ENCODE assay signal across 24 mouse cellular contexts in the genomic region with DNA sequence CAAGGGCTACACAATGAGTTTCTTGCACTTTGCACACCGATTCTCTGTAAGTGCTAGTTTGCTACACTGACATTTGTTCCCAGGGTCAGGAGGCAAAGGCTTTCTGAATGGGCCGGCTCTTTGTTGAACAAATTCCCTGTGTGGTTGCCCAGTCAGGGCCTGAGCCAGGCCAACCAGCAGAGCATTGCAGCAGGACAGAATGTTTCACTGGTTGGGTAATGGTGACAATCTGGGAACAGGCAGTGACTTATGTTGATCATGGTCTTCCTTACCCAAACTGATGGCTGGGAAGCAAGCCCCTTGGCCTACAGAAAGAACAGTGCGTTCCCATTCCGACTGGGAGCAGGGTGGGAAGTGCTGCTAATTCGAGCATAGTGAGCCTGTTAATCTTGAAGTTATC.
DNase-seq lines count a peak whose midpoint lies in the region; ATAC-seq lines count a peak whose summit lies in the region.
"Had no signal": no experiment of that assay in that cellular context is flagged by ENCODE, and none has a peak within 500 bp of the region (broad histone marks: within the 10 kb centered on the region; RNA-seq: fewer than 3 reads in every experiment).

No protein-coding gene starts in this region.

- intact Hi-C loops in left cerebral cortex, postnatal 4 days (cut with DNase I) = no loop called here

- H3K27ac ChIP-seq in liver, embryonic 12.5 days = no peak overlapping the region
- H3K27ac ChIP-seq in heart, embryonic 10.5 days = no peak overlapping the region
- H3K27ac ChIP-seq: forebrain, embryonic 15.5 days; heart, embryonic 13.5 days; hindbrain, embryonic 13.5 days; kidney, embryonic 15.5 days; limb, embryonic 15.5 days; liver, embryonic 15.5 days; lung, embryonic 15.5 days; neural tube, embryonic 12.5 days had no signal

- no peaks in the 10 kb centered on the region for H3K36me3 ChIP-seq in liver, embryonic 12.5 days
- H3K36me3 ChIP-seq in heart, embryonic 10.5 days = no peaks in the 10 kb centered on the region
- H3K36me3 ChIP-seq: forebrain, embryonic 15.5 days; heart, embryonic 13.5 days; hindbrain, embryonic 13.5 days; kidney, embryonic 15.5 days; limb, embryonic 15.5 days; liver, embryonic 15.5 days; lung, embryonic 15.5 days; neural tube, embryonic 12.5 days had no signal

- no peaks in the 10 kb centered on the region for H3K4me1 ChIP-seq in liver, embryonic 12.5 days
- no peaks in the 10 kb centered on the region for H3K4me1 ChIP-seq in heart, embryonic 10.5 days
- H3K4me1 ChIP-seq: forebrain, embryonic 15.5 days; heart, embryonic 13.5 days; hindbrain, embryonic 13.5 days; kidney, embryonic 15.5 days; limb, embryonic 15.5 days; liver, embryonic 15.5 days; lung, embryonic 15.5 days; neural tube, embryonic 12.5 days had no signal

- H3K9me3 ChIP-seq in liver, embryonic 12.5 days (replicated peaks) = no peaks in the 10 kb centered on the region
- H3K9me3 ChIP-seq in heart, embryonic 10.5 days = no peaks in the 10 kb centered on the region
- H3K9me3 ChIP-seq: forebrain, embryonic 15.5 days; heart, embryonic 13.5 days; hindbrain, embryonic 13.5 days; kidney, embryonic 15.5 days; limb, embryonic 15.5 days; liver, embryonic 15.5 days; lung, embryonic 15.5 days; neural tube, embryonic 12.5 days had no signal

- ATAC-seq in cerebellum, adult (ENCODE audit: insufficient number of reproducible peaks, low FRiP score, low TSS enrichment) = peak; percentile 61
- no peak for ATAC-seq in liver, embryonic 12.5 days
- ATAC-seq: forebrain, embryonic 15.5 days had no signal

- no peak overlapping the region for H3K4me2 ChIP-seq in liver, embryonic 12.5 days
- H3K4me2 ChIP-seq: forebrain, embryonic 15.5 days; heart, embryonic 13.5 days; hindbrain, embryonic 13.5 days; kidney, embryonic 15.5 days; limb, embryonic 15.5 days; liver, embryonic 15.5 days; lung, embryonic 15.5 days; neural tube, embryonic 12.5 days had no signal

- 62% methylated on average over 5 of the region's 5 CpGs for WGBS in liver, embryonic 12.5 days (ENCODE audit: insufficient replicate concordance)
- WGBS in heart, embryonic 10.5 days = 77% methylated on average over 5 of the region's 5 CpGs

- no peak overlapping the region for H3K4me3 ChIP-seq in liver, embryonic 12.5 days
- no peak overlapping the region for H3K4me3 ChIP-seq in heart, embryonic 10.5 days
- H3K4me3 ChIP-seq: forebrain, embryonic 15.5 days; heart, embryonic 13.5 days; hindbrain, embryonic 13.5 days; kidney, embryonic 15.5 days; limb, embryonic 15.5 days; liver, embryonic 15.5 days; lung, embryonic 15.5 days; neural tube, embryonic 12.5 days had no signal

- no peak overlapping the region for H3K9ac ChIP-seq in liver, embryonic 12.5 days
- H3K9ac ChIP-seq: forebrain, embryonic 15.5 days; heart, embryonic 13.5 days; hindbrain, embryonic 13.5 days; kidney, embryonic 15.5 days; limb, embryonic 15.5 days; liver, embryonic 15.5 days; lung, embryonic 15.5 days; neural tube, embryonic 12.5 days had no signal

- H3K27me3 ChIP-seq in liver, embryonic 12.5 days (replicated peaks) = no peaks in the 10 kb centered on the region
- no peaks in the 10 kb centered on the region for H3K27me3 ChIP-seq in heart, embryonic 10.5 days (ENCODE audit: insufficient read depth, poor library complexity, severe bottlenecking)
- H3K27me3 ChIP-seq: forebrain, embryonic 15.5 days; heart, embryonic 13.5 days; hindbrain, embryonic 13.5 days; kidney, embryonic 15.5 days; limb, embryonic 15.5 days; liver, embryonic 15.5 days; lung, embryonic 15.5 days; neural tube, embryonic 12.5 days had no signal

- no peak for DNase-seq in cerebellum, postnatal 4 days (ENCODE audit: low spot score in 2 of 2)
- peak; percentile 8 for DNase-seq in left cerebral cortex, postnatal 4 days
- no peak for DNase-seq in left cerebral cortex, adult 8-10 months (ENCODE audit: low spot score in 2 of 2)
- peak; percentile 50 for DNase-seq in cerebellum, adult 9-11 months
- DNase-seq in gastrocnemius, postnatal 25 days = peak; percentile 30
- DNase-seq in heart, embryonic 10.5 days (ENCODE audit: low spot score) = no peak
- DNase-seq: adrenal gland, postnatal 14 days; heart, adult 18-20 months; heart, postnatal 14 days; lung, postnatal 36 days; midbrain, embryonic 14.5 days; right cerebral cortex, postnatal 14 days; spleen, adult 18-20 months; thymus, postnatal 14 days had no signal

Comparison
In these comparisons a context has a peak if more than half of its experiments do, and no peak if none do; other contexts are left out.
1. DNase-seq: peak in left cerebral cortex, postnatal 4 days (single experiment), cerebellum, adult 9-11 months (single experiment) and gastrocnemius, postnatal 25 days (single experiment); none in cerebellum, postnatal 4 days (0 of 2), left cerebral cortex, adult 8-10 months (0 of 2) and heart, embryonic 10.5 days (single experiment).